Mouse (Mus musculus): ENCODE results near the gene Sort1. TPM values are rescaled to one million over a fixed set of nuclear protein-coding genes. Genes with fewer than 3 reads are reported as not detected.

Gene Sort1
- polyA plus RNA-seq, 1 experiment, result 21.5 TPM

DNA sequence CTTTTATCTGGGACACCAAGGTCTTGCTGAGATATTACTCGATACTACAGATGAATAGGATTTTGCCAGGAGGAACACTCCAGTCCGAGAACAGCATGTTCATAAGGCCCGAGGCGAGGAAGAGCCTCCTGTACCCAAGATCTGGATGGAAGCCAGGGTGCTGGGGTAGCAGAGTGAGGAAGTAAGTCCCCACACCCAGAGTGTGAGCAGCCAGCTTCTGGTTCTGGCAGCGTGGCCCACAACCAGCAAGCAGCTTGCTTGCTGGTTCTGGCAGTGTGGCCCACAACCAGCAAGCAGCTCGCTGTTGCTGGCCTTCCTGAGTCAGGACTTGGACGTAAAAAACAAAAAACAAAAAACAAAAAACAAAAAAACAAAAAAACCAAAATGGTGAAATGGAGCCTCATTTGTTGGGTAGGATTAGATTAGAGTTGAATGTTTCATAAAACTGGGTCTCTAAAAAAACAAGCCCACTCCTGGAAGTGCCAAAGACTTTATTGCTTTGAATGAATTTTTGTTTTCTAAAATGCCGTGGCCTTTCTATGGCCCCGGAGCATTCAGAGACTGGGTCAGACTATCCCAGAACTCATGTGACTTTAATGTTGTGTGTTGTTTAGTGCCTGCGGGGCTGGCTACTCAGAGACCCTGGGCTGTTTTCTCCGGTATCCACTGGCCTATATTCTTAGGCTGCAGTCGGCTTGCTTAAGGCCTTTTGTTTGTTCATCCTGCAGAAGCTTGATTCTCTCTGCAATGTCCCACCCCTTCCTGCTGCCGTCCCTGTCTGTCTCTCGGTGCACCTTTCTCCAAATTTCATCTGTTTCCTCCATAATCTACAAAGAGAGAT, 11.7 kb downstream of the Sort1 start:
- TF ChIP-seq EP300 (IDR thresholded peaks at IDR 0.05; ENCODE audit: insufficient read depth, low read depth, low read length) (0 out of 2 replicates have a peak, but pooled peaks have one; percentile 36), CTCF (IDR thresholded peaks at IDR 0.05; ENCODE audit: low read depth, low read length) (no peak)
- peak overlapping the region; percentile 35 for H3K9ac ChIP-seq (ENCODE audit: low read depth, poor library complexity, severe bottlenecking)
- no peaks in the 10 kb centered on the region for H3K9me3 ChIP-seq (replicated peaks; ENCODE audit: control insufficient read depth, insufficient read depth, low read length, poor library complexity, severe bottlenecking)
- peak overlapping the region; percentile 21 for H3K4me3 ChIP-seq (ENCODE audit: low read depth, low read length)
- H3K4me1 ChIP-seq (ENCODE audit: control insufficient read depth, insufficient read depth, low read length), result peaks cover 2% of the 10 kb centered on the region
- no peaks in the 10 kb centered on the region for H3K36me3 ChIP-seq (ENCODE audit: control insufficient read depth, insufficient read depth, low read length, poor library complexity, severe bottlenecking)
- no peaks in the 10 kb centered on the region for H3K27me3 ChIP-seq (ENCODE audit: control insufficient read depth, insufficient read depth, low read length, poor library complexity, severe bottlenecking)
- peak overlapping the region; percentile 70 for H3K27ac ChIP-seq (ENCODE audit: insufficient read depth, low read length)

DNA sequence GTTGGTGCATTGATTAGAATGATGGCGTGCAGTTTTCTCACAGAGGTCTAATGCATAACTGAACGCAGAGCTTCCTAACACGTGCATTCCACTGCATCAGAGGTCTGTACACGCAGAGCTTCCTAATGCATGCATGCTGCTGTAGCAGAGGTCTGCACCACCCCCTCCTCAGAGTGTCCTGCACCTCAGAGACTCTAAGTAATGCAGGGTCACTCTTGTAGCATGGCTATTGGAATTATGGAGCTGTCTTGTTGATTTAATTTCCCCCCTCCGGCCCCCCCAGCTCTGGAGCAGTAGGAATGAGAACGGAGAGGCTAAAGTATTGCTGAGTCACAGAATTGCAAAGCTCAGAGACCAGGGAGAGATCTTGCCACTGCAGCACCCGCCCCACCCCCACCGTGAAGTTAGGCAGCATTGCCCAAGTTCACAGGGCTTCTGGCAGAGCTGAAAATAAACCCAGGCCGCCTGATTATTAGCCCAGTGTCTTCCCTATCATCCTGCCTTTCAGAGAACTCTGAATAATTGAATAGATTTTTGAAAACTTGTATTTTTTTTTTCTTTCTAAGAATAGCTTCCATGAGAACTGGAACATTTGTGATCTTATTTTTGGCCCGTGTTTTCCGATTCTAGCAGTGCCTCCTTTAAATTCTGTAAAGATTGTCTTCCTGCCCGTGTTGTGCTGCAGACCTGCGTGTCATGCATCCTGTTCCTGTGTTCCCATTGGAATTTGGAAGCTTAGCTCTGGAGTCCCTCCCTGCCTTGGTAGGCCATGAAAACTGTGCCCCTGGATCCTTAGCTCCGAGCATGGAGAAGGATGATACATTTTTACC, 12.6 kb downstream of the Sort1 start:
- peaks cover 2% of the 10 kb centered on the region for H3K4me1 ChIP-seq (ENCODE audit: control insufficient read depth, insufficient read depth, low read length)
- no peaks in the 10 kb centered on the region for H3K27me3 ChIP-seq (ENCODE audit: control insufficient read depth, insufficient read depth, low read length, poor library complexity, severe bottlenecking)

DNA sequence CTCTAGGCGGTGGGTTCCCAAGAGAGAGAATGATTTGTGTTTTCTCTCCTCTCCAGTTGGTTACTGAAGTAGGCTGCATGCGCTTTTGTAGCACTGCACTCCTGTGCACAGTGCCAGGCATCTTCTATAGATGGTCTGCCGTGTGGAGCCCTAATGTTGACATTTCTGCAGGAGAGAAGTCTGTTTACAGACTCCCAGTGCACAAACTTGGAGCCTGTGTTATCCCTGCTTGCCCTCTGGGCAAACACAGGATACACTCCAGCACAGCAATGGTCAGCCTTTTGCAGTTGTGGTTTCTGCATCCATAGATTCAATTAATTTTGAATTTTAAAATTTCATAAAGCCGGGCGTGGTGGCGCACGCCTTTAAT, 13.2 kb downstream of the Sort1 start:
- Histone ChIP-seq H3K36me3 (ENCODE audit: control insufficient read depth, insufficient read depth, low read length, poor library complexity, severe bottlenecking) (no peaks in the 10 kb centered on the region), H3K4me1 (ENCODE audit: control insufficient read depth, insufficient read depth, low read length) (peaks cover 2% of the 10 kb centered on the region), H3K4me3 (ENCODE audit: low read depth, low read length) (no peak overlapping the region), H3K9ac (ENCODE audit: low read depth, poor library complexity, severe bottlenecking) (no peak overlapping the region), H3K27ac (ENCODE audit: insufficient read depth, low read length) (0 out of 2 replicates have a peak overlapping the region, but pooled peaks have one; percentile 36), H3K9me3 (replicated peaks; ENCODE audit: control insufficient read depth, insufficient read depth, low read length, poor library complexity, severe bottlenecking) (no peaks in the 10 kb centered on the region), H3K27me3 (ENCODE audit: control insufficient read depth, insufficient read depth, low read length, poor library complexity, severe bottlenecking) (no peaks in the 10 kb centered on the region)
- TF ChIP-seq EP300 (IDR thresholded peaks at IDR 0.05; ENCODE audit: insufficient read depth, low read depth, low read length) (no peak), CTCF (IDR thresholded peaks at IDR 0.05; ENCODE audit: low read depth, low read length) (no peak), POLR2A (IDR thresholded peaks at IDR 0.05; ENCODE audit: insufficient read depth, low read length) (no peak)

More for the DNA sequence above, 12.6 kb downstream of the Sort1 start:
- Histone ChIP-seq H3K4me3 (ENCODE audit: low read depth, low read length) (peak overlapping the region; percentile 21), H3K9ac (ENCODE audit: low read depth, poor library complexity, severe bottlenecking) (peak overlapping the region; percentile 35; the same call in 1 of the 2 replicates), H3K27ac (ENCODE audit: insufficient read depth, low read length) (peak overlapping the region; percentile 70), H3K9me3 (replicated peaks; ENCODE audit: control insufficient read depth, insufficient read depth, low read length, poor library complexity, severe bottlenecking) (no peaks in the 10 kb centered on the region), H3K36me3 (ENCODE audit: control insufficient read depth, insufficient read depth, low read length, poor library complexity, severe bottlenecking) (no peaks in the 10 kb centered on the region)
- no peak for TF ChIP-seq POLR2A (IDR thresholded peaks at IDR 0.05; ENCODE audit: insufficient read depth, low read length)
- TF ChIP-seq CTCF (IDR thresholded peaks at IDR 0.05; ENCODE audit: low read depth, low read length), result no peak
- no peak for TF ChIP-seq EP300 (IDR thresholded peaks at IDR 0.05; ENCODE audit: insufficient read depth, low read depth, low read length)

DNA sequence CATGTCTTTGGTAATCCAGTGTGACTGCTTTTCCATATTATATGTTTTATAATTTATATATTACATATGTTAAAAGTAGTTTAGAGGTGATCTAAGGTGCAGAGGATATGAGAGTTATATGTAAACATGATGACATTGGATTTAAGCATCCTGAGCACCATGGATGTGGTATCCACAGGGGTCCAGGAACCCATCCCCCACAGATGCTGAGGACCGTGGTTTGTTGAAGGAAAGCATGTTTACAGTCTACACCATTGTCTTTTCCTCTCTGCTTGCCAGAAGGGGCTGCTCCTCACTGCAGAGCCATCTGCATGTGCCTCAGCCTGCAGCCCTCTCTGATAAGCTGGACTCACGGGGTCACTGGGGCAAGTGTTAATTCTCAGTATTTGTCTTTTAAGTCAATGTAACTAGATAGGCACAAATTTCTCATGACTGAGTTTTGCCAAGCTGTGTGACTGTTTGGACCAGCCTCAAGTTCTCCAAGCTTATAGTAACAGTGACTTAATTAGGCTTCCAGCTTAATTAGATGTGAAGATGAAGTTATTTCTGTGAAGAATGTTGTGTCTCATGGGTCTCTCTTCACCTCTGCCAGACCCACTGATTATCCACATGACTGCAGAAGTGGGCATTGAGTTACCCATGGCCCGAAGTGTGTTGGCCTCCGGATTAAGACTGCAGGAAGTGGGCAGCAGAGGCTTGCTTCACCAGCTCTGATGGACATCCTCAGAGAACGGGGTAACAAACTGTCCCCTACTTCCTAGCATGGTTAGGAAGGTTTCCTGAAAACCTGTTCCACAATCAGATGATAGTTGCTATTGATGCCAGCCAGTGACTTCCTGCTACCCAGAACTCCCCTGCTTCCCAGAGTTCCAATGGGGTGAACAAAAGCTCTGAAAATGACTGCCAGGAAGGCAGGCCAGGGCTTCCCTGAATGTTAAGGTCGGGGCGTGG, 14.0 kb downstream of the Sort1 start:
- Histone ChIP-seq H3K36me3 (ENCODE audit: control insufficient read depth, insufficient read depth, low read length, poor library complexity, severe bottlenecking) (no peaks in the 10 kb centered on the region), H3K4me1 (ENCODE audit: control insufficient read depth, insufficient read depth, low read length) (peaks cover 2% of the 10 kb centered on the region), H3K9ac (ENCODE audit: low read depth, poor library complexity, severe bottlenecking) (no peak overlapping the region), H3K4me3 (ENCODE audit: low read depth, low read length) (no peak overlapping the region), H3K9me3 (replicated peaks; ENCODE audit: control insufficient read depth, insufficient read depth, low read length, poor library complexity, severe bottlenecking) (no peaks in the 10 kb centered on the region), H3K27me3 (ENCODE audit: control insufficient read depth, insufficient read depth, low read length, poor library complexity, severe bottlenecking) (no peaks in the 10 kb centered on the region), H3K27ac (ENCODE audit: insufficient read depth, low read length) (no peak overlapping the region)
- TF ChIP-seq POLR2A (IDR thresholded peaks at IDR 0.05; ENCODE audit: insufficient read depth, low read length) (no peak), EP300 (IDR thresholded peaks at IDR 0.05; ENCODE audit: insufficient read depth, low read depth, low read length) (no peak), CTCF (IDR thresholded peaks at IDR 0.05; ENCODE audit: low read depth, low read length) (no peak)

DNA sequence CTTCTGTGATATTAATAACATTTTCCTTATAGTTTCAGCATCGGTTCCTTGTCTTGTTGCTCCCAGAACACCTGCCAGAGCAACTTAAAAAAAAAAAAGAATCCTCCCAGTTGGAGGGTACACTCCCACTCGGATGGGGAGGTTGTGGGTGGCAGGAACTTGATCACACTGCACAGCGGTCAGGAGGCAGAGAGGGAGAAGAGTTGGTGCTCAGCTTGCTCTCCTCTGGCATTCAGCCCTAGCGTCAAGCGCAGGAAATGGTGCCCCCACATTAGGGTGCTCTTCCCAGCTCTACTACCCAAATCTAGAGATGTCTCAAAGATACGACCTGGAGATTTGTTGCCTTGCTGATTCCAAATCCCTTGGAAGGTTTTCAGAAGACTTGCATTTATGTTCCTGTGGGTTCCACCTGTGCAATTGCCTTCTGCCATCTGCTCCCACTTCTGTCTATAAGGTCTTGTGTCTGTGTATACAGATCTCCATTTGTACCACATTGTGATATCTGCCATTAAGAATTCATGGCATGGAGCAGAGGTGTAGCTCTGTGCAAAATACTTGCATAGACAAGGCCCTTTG, 16.7 kb downstream of the Sort1 start:
- H3K27ac ChIP-seq (ENCODE audit: insufficient read depth, low read length), result no peak overlapping the region
- peaks cover under 1% of the 10 kb centered on the region for H3K4me1 ChIP-seq (ENCODE audit: control insufficient read depth, insufficient read depth, low read length)
- no peaks in the 10 kb centered on the region for H3K27me3 ChIP-seq (ENCODE audit: control insufficient read depth, insufficient read depth, low read length, poor library complexity, severe bottlenecking)
- TF ChIP-seq CTCF (IDR thresholded peaks at IDR 0.05; ENCODE audit: low read depth, low read length) (no peak), EP300 (IDR thresholded peaks at IDR 0.05; ENCODE audit: insufficient read depth, low read depth, low read length) (no peak), POLR2A (IDR thresholded peaks at IDR 0.05; ENCODE audit: insufficient read depth, low read length) (no peak)
- no peaks in the 10 kb centered on the region for H3K36me3 ChIP-seq (ENCODE audit: control insufficient read depth, insufficient read depth, low read length, poor library complexity, severe bottlenecking)
- H3K9me3 ChIP-seq (replicated peaks; ENCODE audit: control insufficient read depth, insufficient read depth, low read length, poor library complexity, severe bottlenecking), result no peaks in the 10 kb centered on the region
- no peak overlapping the region for H3K9ac ChIP-seq (ENCODE audit: low read depth, poor library complexity, severe bottlenecking)
- H3K4me3 ChIP-seq (ENCODE audit: low read depth, low read length), result no peak overlapping the region
